Comparison of ENCODE assay signal across 24 mouse cellular contexts in the genomic region with DNA sequence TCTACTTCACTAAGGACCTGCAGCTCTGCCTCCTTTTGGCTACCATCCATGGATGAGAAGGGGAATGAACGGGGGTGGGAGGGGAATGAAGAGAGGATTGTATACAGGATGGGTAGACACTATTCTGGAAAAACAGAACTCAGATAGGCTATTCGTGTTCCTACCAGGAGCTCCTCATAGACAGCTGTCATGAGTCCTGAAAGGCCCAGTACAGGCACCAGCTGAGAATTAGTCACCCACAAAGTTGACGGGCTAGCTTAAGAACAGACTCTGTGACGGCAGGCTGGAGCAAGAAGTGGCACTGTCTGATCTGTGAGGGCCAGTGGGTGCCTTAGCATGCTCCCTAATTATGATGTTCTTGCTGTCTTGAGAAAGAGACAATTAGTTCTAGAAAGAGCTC. TPM values are rescaled to one million over a fixed set of nuclear protein-coding genes. Genes with fewer than 3 reads are reported as not detected.
A peak's percentile ranks its signal among the peaks of the same experiment; 100 is the strongest.
DNase-seq lines count a peak whose midpoint lies in the region; ATAC-seq and TF ChIP-seq lines count a peak whose summit lies in the region.
"Had no signal": no experiment of that assay in that cellular context is flagged by ENCODE, and none has a peak within 500 bp of the region (broad histone marks: within the 10 kb centered on the region; RNA-seq: fewer than 3 reads in every experiment).

No protein-coding gene starts in this region.

- H3K79me2 ChIP-seq in C2C12 (ENCODE audit: control insufficient read depth, insufficient read depth): no peaks in the 10 kb centered on the region
- H3K79me2 ChIP-seq in macrophage (ENCODE audit: inconsistent target): no peaks in the 10 kb centered on the region

- no peaks in the 10 kb centered on the region for H3K9me3 ChIP-seq in kidney, postnatal 0 days (replicated peaks; ENCODE audit: low read length)
- H3K9me3 ChIP-seq: heart, embryonic 10.5 days; heart, embryonic 15.5 days; hindbrain, embryonic 13.5 days; limb, embryonic 12.5 days; midbrain, embryonic 13.5 days had no signal

- WGBS in kidney, postnatal 0 days: 82% methylated on average over 4 of the region's 4 CpGs
- 18% methylated on average over 4 of the region's 4 CpGs for WGBS in macrophage (ENCODE audit: missing documents)
- 94% methylated on average over 4 of the region's 4 CpGs for WGBS in thymus, adult 2 months

- 0 out of 2 replicates have a peak overlapping the region, but pooled peaks have one; percentile 36 for H3K27ac ChIP-seq in kidney, postnatal 0 days
- peak overlapping the region; percentile 97 for H3K27ac ChIP-seq in macrophage
- H3K27ac ChIP-seq in thymus, adult 2 months (ENCODE audit: control insufficient read depth, insufficient read depth, low read length): no peak overlapping the region
- H3K27ac ChIP-seq: heart, embryonic 10.5 days; hindbrain, embryonic 13.5 days; left cerebral cortex, adult 2 months; limb, embryonic 12.5 days; midbrain, embryonic 13.5 days had no signal

- no peak overlapping the region for H3ac ChIP-seq in C2C12 (ENCODE audit: control insufficient read depth, insufficient read length, low read depth)

- no peak overlapping the region for H3K9ac ChIP-seq in kidney, postnatal 0 days (ENCODE audit: low read depth, low read length)
- H3K9ac ChIP-seq: heart, embryonic 15.5 days; hindbrain, embryonic 13.5 days; limb, embryonic 12.5 days; midbrain, embryonic 13.5 days had no signal

- H3K4me3 ChIP-seq in kidney, postnatal 0 days (replicated peaks; ENCODE audit: low read depth, low read length): no peak overlapping the region
- H3K4me3 ChIP-seq in C2C12 (ENCODE audit: insufficient read depth, poor library complexity, severe bottlenecking): no peak overlapping the region
- no peak overlapping the region for H3K4me3 ChIP-seq in macrophage (ENCODE audit: inconsistent target)
- H3K4me3 ChIP-seq in thymus, adult 2 months (ENCODE audit: control insufficient read depth, insufficient read depth, low read length): no peak overlapping the region
- H3K4me3 ChIP-seq: heart, embryonic 10.5 days; heart, embryonic 15.5 days; hindbrain, embryonic 13.5 days; layer of hippocampus, adult 2 months; left cerebral cortex, adult 2 months; limb, embryonic 12.5 days; midbrain, embryonic 13.5 days had no signal

- no peaks in the 10 kb centered on the region for H3K27me3 ChIP-seq in kidney, postnatal 0 days (ENCODE audit: insufficient read depth, low read length)
- no peaks in the 10 kb centered on the region for H3K27me3 ChIP-seq in C2C12 (ENCODE audit: control insufficient read depth, insufficient read depth, insufficient read length)
- H3K27me3 ChIP-seq in thymus, adult 2 months (ENCODE audit: control insufficient read depth, insufficient read depth, low read length): no peaks in the 10 kb centered on the region
- H3K27me3 ChIP-seq: heart, embryonic 15.5 days; hindbrain, embryonic 13.5 days; limb, embryonic 12.5 days; midbrain, embryonic 13.5 days; Patski had no signal

- 0 out of 2 replicates have a peak, but pooled peaks cover 3% of the 10 kb centered on the region for H3K4me1 ChIP-seq in kidney, postnatal 0 days (replicated peaks; ENCODE audit: insufficient read depth, low read length)
- no peaks in the 10 kb centered on the region for H3K4me1 ChIP-seq in thymus, adult 2 months (replicated peaks; ENCODE audit: control insufficient read depth, insufficient read depth, low read length)
- H3K4me1 ChIP-seq: hindbrain, embryonic 13.5 days; limb, embryonic 12.5 days; midbrain, embryonic 13.5 days had no signal

- TF ChIP-seq CTCF in kidney, postnatal 0 days (IDR thresholded peaks at IDR 0.05; ENCODE audit: low read depth): no peak
- TF ChIP-seq CTCF in C2C12 (IDR thresholded peaks at IDR 0.05; ENCODE audit: control insufficient read depth, insufficient read depth, insufficient read length): no peak
- no peak for TF ChIP-seq CTCF in thymus, adult 2 months (IDR thresholded peaks at IDR 0.05; ENCODE audit: borderline replicate concordance, control insufficient read depth, extremely low read depth, insufficient read depth, low read length, poor library complexity)

- no peaks in the 10 kb centered on the region for H3K79me3 ChIP-seq in C2C12 (ENCODE audit: low read depth)

- no peak for DNase-seq in kidney, postnatal 0 days (ENCODE audit: low spot score)
- DNase-seq in kidney, postnatal 14 days: no peak
- DNase-seq in liver: no peak
- no peak for DNase-seq in thymus, adult 2 months
- no peak for DNase-seq in kidney, postnatal 36 days
- DNase-seq: adrenal gland, postnatal 14 days; cerebellum, adult 8-10 months; cerebellum, postnatal 25 days; kidney, adult 8-10 months; kidney, postnatal 25 days; lung, postnatal 4 days; thymus, postnatal 14 days had no signal

- no peaks in the 10 kb centered on the region for H3K36me3 ChIP-seq in kidney, postnatal 0 days (ENCODE audit: insufficient read depth, low read length)
- H3K36me3 ChIP-seq in C2C12 (ENCODE audit: control insufficient read depth, insufficient read depth) (no peaks in the 10 kb centered on the region), macrophage (ENCODE audit: inconsistent target) (no peaks in the 10 kb centered on the region)
- no peaks in the 10 kb centered on the region for H3K36me3 ChIP-seq in thymus, adult 2 months (ENCODE audit: control insufficient read depth, insufficient read depth, low read length)
- H3K36me3 ChIP-seq: heart, embryonic 10.5 days; heart, embryonic 15.5 days; hindbrain, embryonic 13.5 days; limb, embryonic 12.5 days; midbrain, embryonic 13.5 days had no signal

- no peak overlapping the region for H3K4me2 ChIP-seq in kidney, postnatal 0 days (ENCODE audit: low read length)
- H3K4me2 ChIP-seq: heart, embryonic 15.5 days; hindbrain, embryonic 13.5 days; limb, embryonic 12.5 days; liver, embryonic 11.5 days; midbrain, embryonic 13.5 days had no signal

- no peak for ATAC-seq in kidney, postnatal 0 days (replicated peaks; ENCODE audit: low FRiP score, low read depth)
- ATAC-seq: forebrain, embryonic 14.5 days; midbrain, embryonic 13.5 days; Patski had no signal

- no peak for TF ChIP-seq POLR2A in thymus, adult 2 months (IDR thresholded peaks at IDR 0.05; ENCODE audit: control insufficient read depth, extremely low read depth, insufficient read depth, low read length, poor library complexity)

TF ChIP-seq in C2C12, 6 proteins besides CTCF, POLR2A, EP300 and RAD21:
- peak; percentile 27 for TF ChIP-seq MYOD1 (IDR thresholded peaks at IDR 0.05; ENCODE audit: control insufficient read depth, insufficient read length, low read depth)
- TF ChIP-seq USF1 (IDR thresholded peaks at IDR 0.05; ENCODE audit: low read depth): no peak
- no peak for TF ChIP-seq MAX (IDR thresholded peaks at IDR 0.05)
- TF ChIP-seq FOSL1 (IDR thresholded peaks at IDR 0.05; ENCODE audit: insufficient read depth, low read length, poor library complexity, severe bottlenecking): no peak
- TF ChIP-seq MYOG (IDR thresholded peaks at IDR 0.05; ENCODE audit: control insufficient read depth, extremely low read depth, insufficient read length): no peak
- TF ChIP-seq CEBPB (IDR thresholded peaks at IDR 0.05; ENCODE audit: low read depth): no peak

RNA-seq across cellular contexts. Expression of gene Xdh, which starts 21.3 kb away (rescaled TPM):
- 1.6 and 1.9 TPM in 2 replicates for polyA plus RNA-seq in kidney, postnatal 0 days (2015; fragmentation: Nextera tagmentation; extraction: Ambion mirVana)
- polyA plus RNA-seq in C2C12 (2012; fragmentation: generic; extraction: Trizol): 0.33 TPM
- total RNA-seq in macrophage (2018; cell fraction: chromatin; rRNA removed): 1,000 to 10,000 TPM; 1,375 to 3,744 (median 2,180) TPM
- total RNA-seq in macrophage (2018; cell fraction: cytosol; rRNA removed): 100 to 1,000 TPM; 137 to 252 (median 189) TPM
- 1,000 to 10,000 TPM in 7 of 26 experiments, 100 to 1,000 TPM in 19; 475 to 1,395 (median 872) TPM for total RNA-seq in macrophage (2018; cell fraction: nucleus; rRNA removed)
- 183 to 281 TPM (median 265 TPM) in 3 replicates for polyA plus RNA-seq in macrophage (2018)
- 25.2 and 26.5 TPM in 2 replicates for polyA plus RNA-seq in thymus, adult 2 months (2012; rRNA removed)
